Mouse (Mus musculus) limb, embryonic 14.5 days (tissue): ENCODE measurements around the gene Acp4. TPM values are rescaled to one million over a fixed set of nuclear protein-coding genes. Genes with fewer than 3 reads are reported as not detected.
"Not testable (repeated sequence)": the region's sequence is repeated elsewhere in the genome, so short reads cannot be mapped to it uniquely, and the experiment has no call there.

Source experiments
- ATAC-seq: fragments of 200-750 bp; cut with Nextera tagmentation; 2 replicates; pipeline ENCODE4 v1.8.0; 2017; ENCODE audit warnings: low read depth, moderate number of reproducible peaks, moderate TSS enrichment; ENCODE audit not compliant: low FRiP score
- DNase-seq: peaks from one replicate; pipeline ENCODE4 v3.0.0-alpha.2; 2015; ENCODE audit warnings: low spot score
- H3K27ac ChIP-seq: fragments of 300-500 bp; sonication (generic); replicated peaks from 2 replicates; pipeline ENCODE4 v1.5.1; 2014; ENCODE audit warnings: low read depth, mild to moderate bottlenecking, low read length, moderate library complexity, mixed read lengths
- H3K27me3 ChIP-seq: fragments of 300-500 bp; sonication (generic); 2 replicates; pipeline ENCODE4 v1.6.1; 2014; ENCODE audit warnings: low read length, mixed read lengths; ENCODE audit not compliant: control insufficient read depth, insufficient read depth
- H3K36me3 ChIP-seq: fragments of 300-500 bp; sonication (generic); 2 replicates; pipeline ENCODE4 v1.6.1; 2014; ENCODE audit warnings: mild to moderate bottlenecking, low read length, moderate library complexity, mixed read lengths; ENCODE audit not compliant: control insufficient read depth, insufficient read depth
- H3K4me1 ChIP-seq: fragments of 300-500 bp; sonication (generic); 2 replicates; pipeline ENCODE4 v1.6.1; 2014; ENCODE audit warnings: antibody characterized with exemption, low read length, mixed read lengths; ENCODE audit not compliant: control insufficient read depth, insufficient read depth
- H3K4me2 ChIP-seq: fragments of 300-500 bp; sonication (generic); replicated peaks from 2 replicates; pipeline ENCODE4 v1.6.1; 2014; ENCODE audit warnings: low read depth, mild to moderate bottlenecking, low read length, moderate library complexity; ENCODE audit not compliant: severe bottlenecking
- H3K4me3 ChIP-seq: fragments of 300-500 bp; sonication (generic); replicated peaks from 2 replicates; pipeline ENCODE4 v1.5.1; 2014; ENCODE audit warnings: low read length
- H3K9ac ChIP-seq: fragments of 300-500 bp; sonication (generic); 2 replicates; pipeline ENCODE4 v1.6.1; 2014; ENCODE audit warnings: mild to moderate bottlenecking, low read depth, low read length, moderate library complexity; ENCODE audit not compliant: severe bottlenecking
- H3K9me3 ChIP-seq: fragments of 300-500 bp; sonication (generic); 2 replicates; pipeline ENCODE4 v1.6.1; 2016; ENCODE audit warnings: low read length; ENCODE audit not compliant: control insufficient read depth
- POLR2A ChIP-seq: fragments of 200-500 bp; IDR thresholded peaks from 2 replicates; pipeline ENCODE4 v1.8.0; 2012; ENCODE audit warnings: inconsistent platforms, mild to moderate bottlenecking, moderate library complexity, borderline replicate concordance; ENCODE audit not compliant: insufficient read depth, insufficient read length; ENCODE audit errors: extremely low read depth
- WGBS: fragments of 180-500 bp; shearing (Covaris S2); extraction: QIAGEN DNeasy Blood & Tissue Kit; methylation state at CpG from one replicate; pipeline ENCODE4 v1.1.7; 2014; 5-methylcytosine and 5-hydroxymethylcytosine counted together
- polyA plus RNA-seq, 2 experiments: library from polyadenylated mRNA; depleted of rRNA in 1 of 2; stranded (reverse) in 1 of 2; unstranded in 1 of 2; fragments of >200 nt; fragmentation: Nextera tagmentation in 1 of 2; extraction: Ambion mirVana in 1 of 2; gene quantifications; 2 replicates each; pipeline versions ENCODE4 v1.2.1 to v1.2.3; 2012 to 2014

Acp4 gene
- polyA plus RNA-seq, 2 experiments, result 0.11 to 0.25 TPM

DNA sequence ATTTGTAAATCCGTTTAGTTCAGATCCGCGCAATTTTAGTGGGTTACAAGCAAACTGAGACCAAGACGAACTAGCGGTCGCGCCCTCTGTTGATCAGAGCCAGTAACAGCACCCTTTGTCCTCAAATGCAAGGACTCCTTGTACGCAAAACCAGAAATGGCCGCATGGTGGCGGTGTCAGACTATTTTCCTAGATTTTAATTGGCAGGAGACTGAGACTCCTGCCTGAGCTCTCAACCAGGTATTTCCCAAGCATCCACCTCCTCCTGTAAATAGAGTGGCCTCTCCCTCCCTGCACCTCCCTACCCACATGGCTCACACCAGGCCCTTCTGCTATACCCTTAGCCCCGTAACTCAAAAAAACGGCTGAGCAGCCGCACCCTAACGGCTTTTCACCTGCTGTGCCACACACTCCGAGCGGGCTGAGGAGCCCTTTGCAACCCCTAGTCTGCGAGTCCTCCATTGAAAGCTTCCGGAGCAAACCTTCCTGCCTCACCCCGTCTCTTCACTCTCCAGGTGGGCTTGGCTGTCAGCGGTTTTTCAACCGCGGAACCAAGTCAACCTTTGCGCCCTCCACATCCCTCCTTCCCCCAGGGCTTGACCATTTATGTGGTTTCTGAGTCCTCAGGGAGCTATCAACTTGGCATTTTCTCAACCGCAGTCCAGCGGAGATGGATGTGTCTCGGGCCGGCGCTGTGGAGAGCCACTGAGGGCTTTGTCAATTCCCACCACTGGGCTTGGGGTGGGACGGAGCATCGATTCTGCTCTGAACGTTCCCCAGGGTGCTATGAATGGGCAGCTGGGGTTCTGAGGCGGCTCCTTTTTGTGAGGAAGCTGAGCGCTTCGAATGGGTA is 5.8 kb upstream of the Acp4 start:
- Histone ChIP-seq H3K9ac (no peak overlapping the region), H3K27me3 (peaks cover 11% of the 10 kb centered on the region), H3K4me3 (no peak overlapping the region), H3K4me2 (peak overlapping the region; percentile 38), H3K36me3 (no peaks in the 10 kb centered on the region), H3K27ac (no peak overlapping the region), H3K4me1 (peaks cover 4% of the 10 kb centered on the region; the same call in 1 of the 2 replicates), H3K9me3 (no peaks in the 10 kb centered on the region)
- DNase-seq, result peak; percentile 93
- TF ChIP-seq POLR2A, result peak; percentile 29; the same call in 1 of the 2 replicates
- ATAC-seq, result peak; percentile 70
- 2% methylated on average over 34 of the region's 34 CpGs for WGBS

DNA sequence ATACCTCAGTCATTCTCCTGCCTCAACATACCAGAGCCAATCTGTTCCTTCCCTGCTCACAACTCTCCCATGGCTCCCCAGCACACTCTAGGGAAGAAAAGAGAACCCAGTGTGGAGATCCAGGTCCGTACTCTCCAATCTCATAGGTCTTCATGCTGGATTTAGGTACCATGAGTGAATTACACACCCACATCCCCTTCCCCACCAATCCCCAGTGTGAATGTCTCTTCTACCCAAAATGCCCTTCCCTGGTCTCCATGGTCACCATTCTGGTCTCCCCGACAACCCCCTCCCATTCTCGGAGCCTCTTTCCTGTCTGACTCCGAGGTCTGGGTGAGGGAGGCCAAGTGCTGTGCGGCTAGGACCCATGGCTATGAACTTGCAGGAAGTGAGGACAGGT is 4.0 kb upstream of the Acp4 start, which contains the start of gene Gm15517:
Gm15517 (plus strand) TSS at position 301 of the 400 bp plus-strand sequence.
- no peak within 1 kb of the TSS for H3K9ac ChIP-seq
- no peak within 1 kb of the TSS for H3K4me2 ChIP-seq

DNA sequence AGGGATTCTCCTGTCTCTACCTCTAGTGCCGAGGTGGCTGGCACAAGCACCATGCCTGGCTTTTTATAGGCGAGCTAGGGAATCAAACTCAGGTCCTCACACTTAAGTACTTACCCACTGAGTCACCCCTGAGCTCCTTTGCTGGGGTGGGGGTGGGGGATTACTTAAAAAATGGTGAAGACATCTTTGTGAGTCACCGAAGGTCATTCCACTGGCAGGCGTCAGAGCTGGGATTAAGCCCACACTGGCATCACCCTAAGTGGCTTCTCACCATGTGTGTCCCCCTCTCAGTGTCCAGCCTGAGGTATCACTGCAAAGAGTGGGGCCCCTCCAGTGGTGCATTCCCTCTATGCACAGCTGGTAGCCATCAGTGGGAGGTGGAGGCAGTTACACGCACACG is 3.2 kb upstream of the Acp4 start:
- ATAC-seq (no peak), DNase-seq (no peak)
- no peaks in the 10 kb centered on the region for H3K36me3 ChIP-seq
- peaks cover 4% of the 10 kb centered on the region; the same call in 1 of the 2 replicates for H3K4me1 ChIP-seq
- no peak for TF ChIP-seq POLR2A
- no peak overlapping the region for H3K9ac ChIP-seq
- H3K9me3 ChIP-seq, result no peaks in the 10 kb centered on the region
- no peak overlapping the region for H3K4me3 ChIP-seq
- H3K27me3 ChIP-seq, result peaks cover 11% of the 10 kb centered on the region
- no peak overlapping the region for H3K4me2 ChIP-seq
- WGBS, result 72% methylated on average over 6 of the region's 6 CpGs
- no peak overlapping the region for H3K27ac ChIP-seq

More for the DNA sequence above, 4.0 kb upstream of the Acp4 start, which contains the start of gene Gm15517:
- Histone ChIP-seq H3K9me3 (no peaks in the 10 kb centered on the region), H3K4me3 (no peak within 1 kb of the TSS), H3K4me1 (peaks cover 4% of the 10 kb centered on the region; the same call in 1 of the 2 replicates), H3K27me3 (peaks cover 11% of the 10 kb centered on the region), H3K36me3 (no peaks in the 10 kb centered on the region), H3K27ac (no peak within 1 kb of the TSS)
- DNase-seq, result no peak
- TF ChIP-seq POLR2A, result no peak
- ATAC-seq, result no peak
- 57% methylated on average over 5 of the region's 5 CpGs for WGBS

DNA sequence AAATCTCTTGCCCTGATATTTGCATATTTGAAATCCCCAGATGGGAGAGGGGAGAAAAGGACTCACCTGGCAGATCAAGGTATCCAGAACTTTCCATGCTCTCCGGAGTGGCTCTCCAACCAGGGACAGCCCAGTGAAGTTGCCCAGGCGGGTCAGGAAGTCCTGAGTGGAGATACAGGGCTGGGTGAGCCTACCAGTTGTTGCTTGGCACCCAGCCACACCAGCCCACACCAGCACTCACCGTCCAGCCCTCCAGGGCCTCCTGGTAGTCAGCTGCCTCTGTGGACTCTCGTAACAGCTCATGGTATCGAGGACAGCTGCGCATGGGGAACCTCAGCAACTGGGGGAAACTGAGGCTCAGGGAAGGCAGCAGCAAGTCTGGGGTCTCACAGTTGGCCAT is 2.2 kb downstream of the Acp4 start:
- WGBS, result 76% methylated on average over 6 of the region's 6 CpGs
- no peak overlapping the region for H3K27ac ChIP-seq
- no peak overlapping the region for H3K9ac ChIP-seq
- peaks cover 32% of the 10 kb centered on the region for H3K36me3 ChIP-seq
- no peak for TF ChIP-seq POLR2A
- H3K4me2 ChIP-seq, result no peak overlapping the region
- no peaks in the 10 kb centered on the region for H3K9me3 ChIP-seq
- H3K4me3 ChIP-seq, result no peak overlapping the region
- DNase-seq (no peak), ATAC-seq (no peak)
- H3K4me1 ChIP-seq, result no peaks in the 10 kb centered on the region
- H3K27me3 ChIP-seq, result no peaks in the 10 kb centered on the region

DNA sequence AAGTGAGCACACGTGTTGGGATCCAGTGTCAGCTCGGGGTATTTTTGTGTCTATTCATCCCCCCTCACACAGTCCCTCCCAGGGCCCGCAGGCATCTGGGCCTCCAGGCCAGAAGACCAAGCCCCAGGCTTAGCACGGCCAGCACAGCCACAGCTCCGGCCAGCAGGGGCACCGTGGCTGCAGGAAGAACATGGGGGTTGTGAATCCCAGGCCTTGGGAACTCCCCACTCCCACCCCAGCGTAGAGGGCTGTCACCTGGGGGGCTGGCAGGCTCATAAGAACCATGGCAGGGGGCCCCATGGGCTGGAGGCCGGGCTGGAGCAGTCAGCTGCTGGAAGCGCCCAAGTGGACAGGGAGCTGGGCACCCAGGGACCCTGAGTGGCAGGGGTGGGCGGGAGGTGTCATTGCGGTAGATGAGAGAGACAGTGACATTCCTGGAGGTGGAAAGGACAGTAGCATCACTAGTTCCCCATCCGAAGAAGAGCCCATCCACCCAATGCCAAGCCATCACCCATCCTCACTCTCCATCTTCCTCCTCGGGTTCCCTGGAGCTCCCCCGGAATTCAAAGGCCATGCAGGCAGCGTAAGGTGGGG is 4.1 kb downstream of the Acp4 start:
- TF ChIP-seq POLR2A, result no peak
- DNase-seq (no peak), ATAC-seq (peak; percentile 21; the same call in 1 of the 2 replicates)
- H3K36me3 ChIP-seq, result peaks cover 48% of the 10 kb centered on the region
- 0 out of 2 replicates have a peak, but pooled peaks cover under 1% of the 10 kb centered on the region for H3K4me1 ChIP-seq
- WGBS, result 63% methylated on average over 15 of the region's 15 CpGs
- H3K9ac ChIP-seq, result no peak overlapping the region
- H3K27me3 ChIP-seq, result no peaks in the 10 kb centered on the region
- H3K4me3 ChIP-seq, result no peak overlapping the region
- no peaks in the 10 kb centered on the region for H3K9me3 ChIP-seq
- H3K27ac ChIP-seq, result no peak overlapping the region
- H3K4me2 ChIP-seq, result no peak overlapping the region

DNA sequence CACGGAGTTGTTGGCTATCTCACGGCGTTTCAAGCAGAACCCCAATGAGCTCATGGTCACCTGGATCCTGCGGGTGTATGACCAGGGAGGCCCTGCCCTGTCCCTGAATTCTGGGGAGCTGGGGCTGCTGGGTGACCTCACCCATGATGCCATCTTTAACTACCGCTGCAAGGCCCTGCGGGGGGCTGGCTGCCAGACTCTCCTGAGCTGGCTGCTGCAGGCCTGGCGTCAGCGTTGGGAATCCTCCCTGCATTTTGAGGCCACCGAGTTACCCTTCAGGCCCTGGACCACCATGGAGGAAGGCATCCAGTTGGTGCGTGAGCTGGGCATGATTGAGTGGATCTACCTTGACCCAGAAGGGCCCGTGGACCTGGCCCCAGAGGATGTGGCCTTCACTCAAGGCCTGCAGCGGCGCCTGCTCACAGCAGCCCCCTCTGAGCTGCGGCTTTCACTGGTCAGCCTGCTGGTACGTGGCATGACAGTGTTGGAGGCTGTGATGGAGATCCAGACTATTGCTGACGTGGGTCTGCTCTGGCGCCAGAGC is 6.4 kb downstream of the Acp4 start:
- DNase-seq, H3K4me3 ChIP-seq, H3K4me2 ChIP-seq, H3K9ac ChIP-seq, H3K4me1 ChIP-seq, H3K9me3 ChIP-seq, H3K27me3 ChIP-seq, H3K27ac ChIP-seq, ATAC-seq: not testable (repeated sequence)
- 92% methylated on average over 14 of the region's 17 CpGs for WGBS
- H3K36me3 ChIP-seq, result peaks cover 52% of the 10 kb centered on the region
